Mouse (Mus musculus): ENCODE measurements around the gene Notch2. TPM values are rescaled to one million over a fixed set of nuclear protein-coding genes. Genes with fewer than 3 reads are reported as not detected.
"Not testable (repeated sequence)": the region's sequence is repeated elsewhere in the genome, so short reads cannot be mapped to it uniquely, and the experiment has no call there.

The Notch2 gene
- polyA plus RNA-seq, 1 experiment from 2014 or later, result 33.4 TPM

- 99% methylated on average over 7 of the region's 8 CpGs for WGBS (ENCODE audit: missing documents)
- H3K27ac ChIP-seq, result peak overlapping the region; percentile 41
- peaks cover 4% of the 10 kb centered on the region; the same call in 1 of the 2 replicates for H3K36me3 ChIP-seq (ENCODE audit: inconsistent target)
- H3K4me3 ChIP-seq (ENCODE audit: inconsistent target), result no peak overlapping the region
- peaks cover 100% of the 10 kb centered on the region for H3K79me2 ChIP-seq (ENCODE audit: inconsistent target)
Measured at GRCm38 (mm10) chr3:98045465-98046148, 32.3 kb downstream of the Notch2 start.

GRCm38 (mm10) chr3:98046305-98046704 lies 33.0 kb downstream of the Notch2 start:
- WGBS (ENCODE audit: missing documents), result 11% methylated on average over 8 of the region's 8 CpGs
- peak overlapping the region; percentile 41 for H3K27ac ChIP-seq
- H3K4me3 ChIP-seq (ENCODE audit: inconsistent target), result no peak overlapping the region
- peaks cover 4% of the 10 kb centered on the region; the same call in 1 of the 2 replicates for H3K36me3 ChIP-seq (ENCODE audit: inconsistent target)
- peaks cover 100% of the 10 kb centered on the region for H3K79me2 ChIP-seq (ENCODE audit: inconsistent target)

GRCm38 (mm10) chr3:98049671-98050070 lies 36.3 kb downstream of the Notch2 start:
- no peak overlapping the region for H3K27ac ChIP-seq
- H3K79me2 ChIP-seq (ENCODE audit: inconsistent target), result peaks cover 100% of the 10 kb centered on the region
- H3K36me3 ChIP-seq (ENCODE audit: inconsistent target), result peaks cover 13% of the 10 kb centered on the region; the same call in 1 of the 2 replicates
- WGBS (ENCODE audit: missing documents), result 92% methylated on average over 1 of the region's 1 CpGs
- H3K4me3 ChIP-seq (ENCODE audit: inconsistent target), result no peak overlapping the region

DNA sequence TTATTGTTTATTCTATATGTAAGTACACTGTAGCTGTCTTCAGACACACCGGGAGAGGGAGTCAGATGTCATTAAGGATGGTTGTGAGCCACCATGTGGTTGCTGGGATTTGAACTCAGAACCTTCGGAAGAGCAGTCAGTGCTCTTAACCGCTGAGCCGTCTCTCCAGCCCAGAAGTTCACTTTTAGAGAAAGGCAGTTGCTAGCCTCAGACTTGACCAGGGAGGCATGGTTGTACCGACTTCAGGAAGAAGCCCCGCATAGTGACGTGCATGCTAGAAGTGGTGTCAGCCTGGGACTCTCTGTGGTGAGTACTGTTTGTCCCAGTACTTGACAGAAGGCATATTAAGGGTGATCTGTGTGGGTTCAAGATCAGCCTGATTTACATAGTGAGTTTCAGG lies 36.8 kb downstream of the Notch2 start:
- 94% methylated on average over 6 of the region's 7 CpGs for WGBS (ENCODE audit: missing documents)
- Histone ChIP-seq H3K79me2 (ENCODE audit: inconsistent target) (peaks cover 100% of the 10 kb centered on the region), H3K36me3 (ENCODE audit: inconsistent target) (peaks cover 13% of the 10 kb centered on the region; the same call in 1 of the 2 replicates)
- H3K4me3 ChIP-seq (ENCODE audit: inconsistent target); H3K27ac ChIP-seq: not testable (repeated sequence)

DNA sequence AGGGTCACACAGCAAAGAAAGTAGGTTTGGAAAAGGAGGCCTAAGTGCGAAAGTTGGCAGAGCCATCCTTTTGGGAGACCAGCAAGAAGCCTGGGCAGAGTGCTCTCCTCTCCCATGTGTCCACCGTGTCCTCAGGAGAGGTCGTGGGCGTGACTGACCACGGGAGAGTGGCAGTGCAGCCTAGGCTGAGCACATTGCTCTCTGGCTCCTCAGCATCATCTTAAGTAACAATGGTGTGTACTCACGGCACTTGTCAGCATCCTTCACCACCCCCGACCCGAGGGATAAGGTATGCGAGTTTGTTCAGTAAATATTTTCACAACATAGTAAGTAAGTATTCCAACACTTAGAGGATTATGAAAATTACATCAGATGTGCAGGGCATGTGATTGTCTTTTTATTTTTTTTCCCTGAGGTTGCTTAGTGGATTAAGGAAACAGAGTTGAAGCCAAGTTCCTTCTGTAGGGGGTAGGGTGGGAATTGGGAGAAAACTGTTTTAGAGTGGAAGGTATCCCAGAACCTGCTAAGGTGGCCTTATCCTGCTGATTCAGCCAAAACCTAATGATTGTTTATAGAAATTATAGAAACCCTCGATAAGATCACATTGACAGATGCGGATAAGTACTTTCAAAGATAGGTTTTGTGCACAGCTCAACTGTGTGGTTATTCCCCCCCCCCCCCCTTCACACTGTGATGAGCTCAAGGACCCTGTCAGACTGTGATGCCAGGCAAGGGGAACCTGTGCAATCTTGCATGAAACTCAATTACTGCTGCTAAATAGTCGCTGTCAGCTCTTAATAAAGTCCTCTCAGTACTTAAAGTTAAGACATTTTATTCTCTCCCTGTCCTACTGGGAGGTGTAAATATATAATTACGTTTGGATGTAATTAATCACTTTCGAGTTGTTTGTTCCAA lies 37.4 kb downstream of the Notch2 start:
- 94% methylated on average over 14 of the region's 14 CpGs for WGBS (ENCODE audit: missing documents)
- no peak overlapping the region for H3K27ac ChIP-seq
- H3K4me3 ChIP-seq (ENCODE audit: inconsistent target), result no peak overlapping the region
- peaks cover 100% of the 10 kb centered on the region for H3K79me2 ChIP-seq (ENCODE audit: inconsistent target)
- peaks cover 13% of the 10 kb centered on the region; the same call in 1 of the 2 replicates for H3K36me3 ChIP-seq (ENCODE audit: inconsistent target)

DNA sequence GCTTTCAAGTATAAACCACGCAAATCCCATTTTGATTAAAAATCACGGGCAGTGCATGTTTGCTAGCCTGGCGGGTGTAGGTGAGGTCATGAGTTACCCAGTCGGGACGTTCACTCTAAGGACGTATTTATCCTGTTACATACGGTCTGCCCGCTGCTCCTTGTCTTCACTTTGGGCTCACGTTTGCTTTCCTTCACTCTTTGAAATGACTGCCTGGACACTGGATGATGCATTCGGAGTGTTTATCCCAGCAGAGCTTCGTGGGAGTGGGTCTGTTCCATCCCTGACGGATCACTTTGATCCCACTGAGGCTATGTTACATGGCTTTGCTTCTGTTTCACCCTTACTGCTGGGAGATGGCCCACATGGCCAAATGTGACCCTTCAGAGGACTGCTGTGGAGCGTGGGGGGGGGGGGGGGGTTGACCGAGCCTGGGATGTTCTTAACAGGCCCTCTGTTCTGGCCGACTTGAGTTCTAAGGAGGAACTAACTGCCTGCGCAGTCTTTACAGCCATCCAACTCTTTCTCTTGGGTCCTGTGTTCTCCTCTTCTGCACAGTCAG lies 38.2 kb downstream of the Notch2 start:
- H3K4me3 ChIP-seq (ENCODE audit: inconsistent target), result no peak overlapping the region
- H3K36me3 ChIP-seq (ENCODE audit: inconsistent target), result peaks cover 13% of the 10 kb centered on the region; the same call in 1 of the 2 replicates
- WGBS (ENCODE audit: missing documents), result 76% methylated on average over 15 of the region's 16 CpGs
- no peak overlapping the region for H3K27ac ChIP-seq
- H3K79me2 ChIP-seq (ENCODE audit: inconsistent target), result peaks cover 100% of the 10 kb centered on the region

DNA sequence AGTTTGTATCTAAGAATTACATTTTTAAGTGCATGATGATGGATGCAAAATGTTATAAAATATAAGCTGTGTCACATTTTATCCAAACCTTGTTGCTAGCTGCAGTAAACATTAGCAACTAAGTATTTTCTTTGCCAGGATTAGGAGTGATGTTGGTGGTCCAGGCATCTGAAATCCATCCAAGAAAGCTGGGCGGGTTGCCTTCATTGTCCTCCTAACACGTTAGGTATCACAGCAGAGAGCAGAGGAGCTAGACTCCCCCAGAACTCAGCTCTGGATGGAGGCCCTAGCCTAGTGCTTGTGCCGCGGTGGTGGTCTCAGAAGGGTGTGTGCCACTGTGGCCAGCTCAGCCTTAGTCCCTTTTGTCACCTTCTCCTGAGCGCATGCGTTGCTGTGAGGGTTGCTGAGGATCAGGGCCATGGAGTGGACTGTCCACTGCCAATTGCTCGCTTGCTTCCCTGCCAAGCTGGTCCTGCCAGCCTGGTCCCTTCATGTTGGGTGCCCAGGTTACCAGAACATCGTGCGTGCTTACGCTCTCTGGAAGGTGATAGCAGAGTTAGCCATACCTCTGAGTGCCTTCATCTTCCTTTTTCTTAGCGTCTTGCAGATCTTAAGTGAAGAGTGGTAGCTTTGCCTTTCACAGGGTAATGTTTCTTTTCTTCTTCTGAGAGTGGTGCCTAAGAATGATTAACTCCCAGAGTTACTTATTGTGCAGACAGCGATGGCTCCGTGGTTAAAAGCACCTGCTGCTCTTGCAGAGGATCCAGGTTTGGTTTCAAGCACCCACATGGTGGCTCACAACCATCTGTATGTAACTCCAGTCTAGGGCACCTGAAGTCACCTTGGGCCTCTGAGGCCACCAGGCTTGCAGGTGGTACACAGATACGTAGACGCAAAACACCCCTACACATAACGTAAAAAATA lies 39.4 kb downstream of the Notch2 start:
- WGBS (ENCODE audit: missing documents), result 98% methylated on average over 16 of the region's 16 CpGs
- Histone ChIP-seq H3K27ac (no peak overlapping the region), H3K79me2 (ENCODE audit: inconsistent target) (peaks cover 100% of the 10 kb centered on the region), H3K36me3 (ENCODE audit: inconsistent target) (peaks cover 13% of the 10 kb centered on the region; the same call in 1 of the 2 replicates), H3K4me3 (ENCODE audit: inconsistent target) (no peak overlapping the region)

- Histone ChIP-seq H3K4me3 (ENCODE audit: inconsistent target) (no peak overlapping the region), H3K79me2 (ENCODE audit: inconsistent target) (peaks cover 100% of the 10 kb centered on the region), H3K36me3 (ENCODE audit: inconsistent target) (peaks cover 8% of the 10 kb centered on the region; the same call in 1 of the 2 replicates), H3K27ac (no peak overlapping the region)
- 82% methylated on average over 1 of the region's 1 CpGs for WGBS (ENCODE audit: missing documents)
Measured at GRCm38 (mm10) chr3:98053817-98054216, 40.5 kb downstream of the Notch2 start.

DNA sequence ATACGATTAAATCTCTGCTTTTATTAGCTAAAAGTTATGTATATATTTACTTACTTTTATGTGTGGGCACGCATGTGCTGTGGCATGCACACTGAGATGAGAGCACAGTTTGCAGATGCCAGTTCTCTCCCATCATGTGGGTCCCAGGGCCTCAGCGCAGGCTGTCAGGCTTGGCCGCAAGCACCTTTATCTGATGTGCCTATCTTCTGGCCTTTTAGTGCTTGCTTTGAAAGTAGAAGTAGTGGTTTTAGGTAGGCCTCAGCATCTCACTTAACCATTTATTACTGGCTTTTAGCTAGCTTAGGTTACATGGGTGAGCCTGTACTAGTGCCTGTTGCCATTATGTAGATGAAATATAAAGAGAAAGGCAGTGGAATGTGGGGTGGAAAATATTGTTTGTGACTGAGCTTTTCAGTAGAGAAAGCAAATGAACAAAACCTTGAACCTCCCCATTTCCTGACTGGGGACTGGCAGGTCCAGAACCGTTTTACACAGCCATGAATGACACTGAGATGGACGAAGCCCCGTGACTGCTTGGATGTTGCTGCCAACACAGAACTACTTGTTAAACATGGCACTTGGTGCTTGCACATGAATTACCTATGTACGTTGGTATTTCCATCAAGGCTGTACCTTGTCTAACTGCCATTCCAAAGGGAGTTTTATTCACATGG lies 41.1 kb downstream of the Notch2 start:
- WGBS (ENCODE audit: missing documents), result 87% methylated on average over 8 of the region's 8 CpGs
- Histone ChIP-seq H3K36me3 (ENCODE audit: inconsistent target) (peaks cover 8% of the 10 kb centered on the region; the same call in 1 of the 2 replicates), H3K4me3 (ENCODE audit: inconsistent target) (no peak overlapping the region), H3K79me2 (ENCODE audit: inconsistent target) (peaks cover 100% of the 10 kb centered on the region), H3K27ac (no peak overlapping the region)

GRCm38 (mm10) chr3:98055008-98055345 lies 41.6 kb downstream of the Notch2 start:
- H3K36me3 ChIP-seq (ENCODE audit: inconsistent target), result peaks cover 8% of the 10 kb centered on the region; the same call in 1 of the 2 replicates
- H3K79me2 ChIP-seq (ENCODE audit: inconsistent target), result peaks cover 100% of the 10 kb centered on the region
- no peak overlapping the region for H3K4me3 ChIP-seq (ENCODE audit: inconsistent target)
- WGBS (ENCODE audit: missing documents), result 86% methylated on average over 6 of the region's 6 CpGs
- H3K27ac ChIP-seq, result no peak overlapping the region

DNA sequence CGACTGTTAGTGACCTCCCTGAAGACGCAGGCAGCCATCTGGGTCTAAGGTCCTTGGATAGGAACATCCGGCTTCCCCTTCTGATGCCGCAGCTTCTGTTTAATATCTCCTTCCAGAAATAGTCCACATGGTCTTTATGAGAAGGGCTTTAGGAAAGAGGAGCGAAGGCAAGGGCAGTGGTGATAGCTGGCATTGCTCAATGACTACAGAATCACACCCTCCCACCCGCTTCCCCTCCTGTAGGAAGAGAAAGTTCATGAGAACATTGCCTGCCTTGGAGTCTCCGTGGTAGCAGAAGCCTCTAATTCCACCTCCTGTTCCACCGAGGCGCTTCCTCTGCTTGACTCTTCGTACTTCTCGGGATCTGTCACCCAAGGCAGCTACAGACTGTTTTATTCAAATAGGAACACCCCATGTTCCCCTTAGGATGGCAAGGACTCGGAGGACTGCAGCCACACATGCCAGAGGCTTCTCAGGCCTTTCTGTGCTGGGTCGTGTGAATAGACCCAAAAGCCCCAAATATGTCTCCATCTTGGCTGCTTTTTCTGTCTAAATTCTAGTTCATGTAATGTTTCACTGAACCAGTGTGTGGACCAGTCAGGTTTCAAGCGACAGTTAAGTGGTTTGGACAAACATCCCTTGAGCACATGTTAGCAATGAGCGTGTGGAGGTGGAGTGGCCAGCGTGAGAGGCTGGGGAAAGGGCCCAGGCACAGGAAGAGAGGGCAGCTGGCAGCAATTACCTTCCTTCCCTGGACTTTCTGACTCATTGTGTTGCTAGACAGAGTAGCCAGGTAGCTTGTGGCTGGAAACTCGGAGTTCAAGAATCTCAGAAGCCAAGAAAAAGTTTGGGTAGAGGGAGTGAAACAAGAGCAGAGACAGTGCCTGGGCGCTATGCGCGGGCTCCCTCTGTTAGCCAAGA lies 42.7 kb downstream of the Notch2 start:
- H3K36me3 ChIP-seq (ENCODE audit: inconsistent target), result peaks cover 8% of the 10 kb centered on the region; the same call in 1 of the 2 replicates
- H3K27ac ChIP-seq, result peak overlapping the region; percentile 34
- peaks cover 100% of the 10 kb centered on the region for H3K79me2 ChIP-seq (ENCODE audit: inconsistent target)
- WGBS (ENCODE audit: missing documents), result 55% methylated on average over 20 of the region's 20 CpGs
- no peak overlapping the region for H3K4me3 ChIP-seq (ENCODE audit: inconsistent target)

DNA sequence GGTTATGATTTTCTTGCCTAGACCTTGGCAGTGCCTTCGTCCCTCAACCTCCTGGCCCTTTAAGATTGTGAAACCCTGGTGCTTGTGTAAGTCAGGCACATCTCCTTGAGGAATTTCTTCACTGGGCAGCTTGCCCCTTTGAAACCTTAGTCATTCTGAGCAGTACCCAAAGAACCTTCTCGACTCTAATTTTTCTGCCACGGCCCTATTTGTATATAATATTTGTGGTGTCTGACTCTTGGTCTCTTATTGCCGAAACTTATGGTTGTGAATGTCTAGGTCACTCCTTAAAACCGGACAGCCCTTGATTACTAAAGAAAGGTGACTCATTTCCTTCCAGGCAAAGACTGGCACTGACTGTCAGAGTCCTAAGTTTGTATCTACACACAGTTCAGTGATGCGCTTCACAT lies 43.6 kb downstream of the Notch2 start:
- H3K4me3 ChIP-seq (ENCODE audit: inconsistent target), result no peak overlapping the region
- peaks cover 100% of the 10 kb centered on the region for H3K79me2 ChIP-seq (ENCODE audit: inconsistent target)
- peaks cover 8% of the 10 kb centered on the region; the same call in 1 of the 2 replicates for H3K36me3 ChIP-seq (ENCODE audit: inconsistent target)
- H3K27ac ChIP-seq, result peak overlapping the region; percentile 34
- 11% methylated on average over 6 of the region's 6 CpGs for whole genome bisulfite sequencing (ENCODE audit: missing documents)

Data from macrophage (primary cell).